Mouse (Mus musculus): ENCODE data around the gene Cnp. TPM values are rescaled to one million over a fixed set of nuclear protein-coding genes. Genes with fewer than 3 reads are reported as not detected.

Cnp gene
- polyA plus RNA-seq, 1 experiment from 2014 or later, result 28.4 TPM

- 77% methylated on average over 7 of the region's 7 CpGs for WGBS
Measured at GRCm38 (mm10) chr11:100594608-100595007, 19.9 kb downstream of the Cnp start.

GRCm38 (mm10) chr11:100595533-100595932 lies 20.8 kb downstream of the Cnp start:
- WGBS, result 83% methylated on average over 4 of the region's 4 CpGs
- Histone ChIP-seq H3K9me3 (ENCODE audit: control insufficient read depth, low read length) (no peaks in the 10 kb centered on the region), H3K4me2 (ENCODE audit: low read depth, low read length) (no peak overlapping the region), H3K36me3 (ENCODE audit: control insufficient read depth, insufficient read depth, low read length) (peaks cover 14% of the 10 kb centered on the region), H3K4me1 (ENCODE audit: control insufficient read depth, insufficient read depth, low read length) (no peaks in the 10 kb centered on the region), H3K9ac (ENCODE audit: low read depth, low read length) (no peak overlapping the region), H3K4me3 (ENCODE audit: low read length) (no peak overlapping the region), H3K27ac (ENCODE audit: low read length) (no peak overlapping the region), H3K27me3 (replicated peaks; ENCODE audit: control insufficient read depth, insufficient read depth, low read length) (no peaks in the 10 kb centered on the region)
- no peak for ATAC-seq

More at GRCm38 (mm10) chr11:100594608-100595007, 19.9 kb downstream of the Cnp start:
- H3K9me3 ChIP-seq (ENCODE audit: control insufficient read depth, low read length), result no peaks in the 10 kb centered on the region
- no peaks in the 10 kb centered on the region for H3K4me1 ChIP-seq (ENCODE audit: control insufficient read depth, insufficient read depth, low read length)
- no peak for ATAC-seq
- H3K27ac ChIP-seq (ENCODE audit: low read length), result no peak overlapping the region
- no peak overlapping the region for H3K9ac ChIP-seq (ENCODE audit: low read depth, low read length)
- H3K36me3 ChIP-seq (ENCODE audit: control insufficient read depth, insufficient read depth, low read length), result peaks cover 20% of the 10 kb centered on the region
- H3K27me3 ChIP-seq (replicated peaks; ENCODE audit: control insufficient read depth, insufficient read depth, low read length), result no peaks in the 10 kb centered on the region
- no peak overlapping the region for H3K4me2 ChIP-seq (ENCODE audit: low read depth, low read length)
- no peak overlapping the region for H3K4me3 ChIP-seq (ENCODE audit: low read length)

- Histone ChIP-seq H3K27me3 (replicated peaks; ENCODE audit: control insufficient read depth, insufficient read depth, low read length) (no peaks in the 10 kb centered on the region), H3K9me3 (ENCODE audit: control insufficient read depth, low read length) (no peaks in the 10 kb centered on the region), H3K4me3 (ENCODE audit: low read length) (no peak overlapping the region), H3K4me1 (ENCODE audit: control insufficient read depth, insufficient read depth, low read length) (no peaks in the 10 kb centered on the region), H3K9ac (ENCODE audit: low read depth, low read length) (no peak overlapping the region), H3K27ac (ENCODE audit: low read length) (no peak overlapping the region), H3K4me2 (ENCODE audit: low read depth, low read length) (no peak overlapping the region), H3K36me3 (ENCODE audit: control insufficient read depth, insufficient read depth, low read length) (peaks cover 5% of the 10 kb centered on the region)
- ATAC-seq, result no peak
- WGBS, result 72% methylated on average over 4 of the region's 4 CpGs
Measured at GRCm38 (mm10) chr11:100598074-100598473, 23.4 kb downstream of the Cnp start.

- Histone ChIP-seq H3K4me1 (ENCODE audit: control insufficient read depth, insufficient read depth, low read length) (peaks cover 8% of the 10 kb centered on the region; the same call in 1 of the 2 replicates), H3K36me3 (ENCODE audit: control insufficient read depth, insufficient read depth, low read length) (peaks cover 5% of the 10 kb centered on the region), H3K4me3 (ENCODE audit: low read length) (no peak overlapping the region), H3K9ac (ENCODE audit: low read depth, low read length) (no peak overlapping the region), H3K27ac (ENCODE audit: low read length) (no peak overlapping the region), H3K27me3 (replicated peaks; ENCODE audit: control insufficient read depth, insufficient read depth, low read length) (no peaks in the 10 kb centered on the region), H3K4me2 (ENCODE audit: low read depth, low read length) (no peak overlapping the region), H3K9me3 (ENCODE audit: control insufficient read depth, low read length) (no peaks in the 10 kb centered on the region)
- WGBS, result 91% methylated on average over 3 of the region's 3 CpGs
- ATAC-seq, result no peak
Measured at GRCm38 (mm10) chr11:100601372-100601771, 26.7 kb downstream of the Cnp start.

- 84% methylated on average over 9 of the region's 9 CpGs for WGBS
- ATAC-seq, result no peak
- Histone ChIP-seq H3K9ac (ENCODE audit: low read depth, low read length) (no peak overlapping the region), H3K36me3 (ENCODE audit: control insufficient read depth, insufficient read depth, low read length) (peaks cover 5% of the 10 kb centered on the region), H3K4me3 (ENCODE audit: low read length) (no peak overlapping the region), H3K4me2 (ENCODE audit: low read depth, low read length) (no peak overlapping the region), H3K4me1 (ENCODE audit: control insufficient read depth, insufficient read depth, low read length) (peaks cover 8% of the 10 kb centered on the region; the same call in 1 of the 2 replicates), H3K27me3 (replicated peaks; ENCODE audit: control insufficient read depth, insufficient read depth, low read length) (no peaks in the 10 kb centered on the region), H3K9me3 (ENCODE audit: control insufficient read depth, low read length) (no peaks in the 10 kb centered on the region), H3K27ac (ENCODE audit: low read length) (no peak overlapping the region)
Measured at GRCm38 (mm10) chr11:100603155-100603554, 28.5 kb downstream of the Cnp start.

GRCm38 (mm10) chr11:100603813-100604212 lies 29.1 kb downstream of the Cnp start:
- ATAC-seq, result no peak
- Histone ChIP-seq H3K4me2 (ENCODE audit: low read depth, low read length) (no peak overlapping the region), H3K27me3 (replicated peaks; ENCODE audit: control insufficient read depth, insufficient read depth, low read length) (no peaks in the 10 kb centered on the region), H3K4me3 (ENCODE audit: low read length) (no peak overlapping the region), H3K9me3 (ENCODE audit: control insufficient read depth, low read length) (no peaks in the 10 kb centered on the region), H3K27ac (ENCODE audit: low read length) (peak overlapping the region; percentile 18; the same call in 1 of the 2 replicates), H3K36me3 (ENCODE audit: control insufficient read depth, insufficient read depth, low read length) (peaks cover 4% of the 10 kb centered on the region), H3K9ac (ENCODE audit: low read depth, low read length) (no peak overlapping the region), H3K4me1 (ENCODE audit: control insufficient read depth, insufficient read depth, low read length) (peaks cover 8% of the 10 kb centered on the region; the same call in 1 of the 2 replicates)
- 80% methylated on average over 8 of the region's 8 CpGs for WGBS

GRCm38 (mm10) chr11:100604321-100605005 lies 29.8 kb downstream of the Cnp start:
- 76% methylated on average over 4 of the region's 4 CpGs for WGBS
- no peak overlapping the region for H3K27ac ChIP-seq (ENCODE audit: low read length)
- H3K4me1 ChIP-seq (ENCODE audit: control insufficient read depth, insufficient read depth, low read length), result peaks cover 8% of the 10 kb centered on the region; the same call in 1 of the 2 replicates
- ATAC-seq, result no peak
- H3K4me2 ChIP-seq (ENCODE audit: low read depth, low read length), result no peak overlapping the region
- H3K4me3 ChIP-seq (ENCODE audit: low read length), result no peak overlapping the region
- no peaks in the 10 kb centered on the region for H3K27me3 ChIP-seq (replicated peaks; ENCODE audit: control insufficient read depth, insufficient read depth, low read length)
- H3K9ac ChIP-seq (ENCODE audit: low read depth, low read length), result no peak overlapping the region
- H3K9me3 ChIP-seq (ENCODE audit: control insufficient read depth, low read length), result no peaks in the 10 kb centered on the region
- no peaks in the 10 kb centered on the region; the same call in 1 of the 2 replicates for H3K36me3 ChIP-seq (ENCODE audit: control insufficient read depth, insufficient read depth, low read length)

- no peaks in the 10 kb centered on the region for H3K9me3 ChIP-seq (ENCODE audit: control insufficient read depth, low read length)
- H3K27ac ChIP-seq (ENCODE audit: low read length), result no peak overlapping the region
- ATAC-seq, result no peak
- 88% methylated on average over 10 of the region's 10 CpGs for WGBS
- no peaks in the 10 kb centered on the region for H3K36me3 ChIP-seq (ENCODE audit: control insufficient read depth, insufficient read depth, low read length)
- H3K4me3 ChIP-seq (ENCODE audit: low read length), result no peak overlapping the region
- no peak overlapping the region for H3K9ac ChIP-seq (ENCODE audit: low read depth, low read length)
- H3K4me1 ChIP-seq (ENCODE audit: control insufficient read depth, insufficient read depth, low read length), result peaks cover 10% of the 10 kb centered on the region; the same call in 1 of the 2 replicates
- H3K27me3 ChIP-seq (replicated peaks; ENCODE audit: control insufficient read depth, insufficient read depth, low read length), result no peaks in the 10 kb centered on the region
- H3K4me2 ChIP-seq (ENCODE audit: low read depth, low read length), result no peak overlapping the region
Measured at GRCm38 (mm10) chr11:100605451-100605850, 30.7 kb downstream of the Cnp start.

- no peak overlapping the region for H3K27ac ChIP-seq (ENCODE audit: low read length)
- H3K9ac ChIP-seq (ENCODE audit: low read depth, low read length), result no peak overlapping the region
- 93% methylated on average over 6 of the region's 6 CpGs for WGBS
- no peak overlapping the region for H3K4me3 ChIP-seq (ENCODE audit: low read length)
- H3K4me2 ChIP-seq (ENCODE audit: low read depth, low read length), result no peak overlapping the region
- H3K9me3 ChIP-seq (ENCODE audit: control insufficient read depth, low read length), result no peaks in the 10 kb centered on the region
- H3K4me1 ChIP-seq (ENCODE audit: control insufficient read depth, insufficient read depth, low read length), result peaks cover 13% of the 10 kb centered on the region; the same call in 1 of the 2 replicates
- no peaks in the 10 kb centered on the region for H3K36me3 ChIP-seq (ENCODE audit: control insufficient read depth, insufficient read depth, low read length)
- no peaks in the 10 kb centered on the region for H3K27me3 ChIP-seq (replicated peaks; ENCODE audit: control insufficient read depth, insufficient read depth, low read length)
- no peak for ATAC-seq
Measured at GRCm38 (mm10) chr11:100607121-100607520, 32.4 kb downstream of the Cnp start.

All from intestine, embryonic 16.5 days (tissue).